Mouse (Mus musculus) embryonic facial prominence, embryonic 11.5 days (tissue): ENCODE measurements around the gene Sdf2. TPM values are rescaled to one million over a fixed set of nuclear protein-coding genes. Genes with fewer than 3 reads are reported as not detected.
A peak's percentile ranks its signal among the peaks of the same experiment; 100 is the strongest.

Source experiments
- ATAC-seq: fragments of 200-750 bp; cut with Nextera tagmentation; replicated peaks from 2 replicates; pipeline ENCODE4 v1.8.0; 2017; ENCODE audit warnings: low read depth; ENCODE audit not compliant: insufficient number of reproducible peaks, low FRiP score, low TSS enrichment
- DNase-seq: peaks from one replicate; pipeline ENCODE4 v3.0.0-alpha.2; 2015; ENCODE audit warnings: low spot score
- H3K27ac ChIP-seq: fragments of 300-500 bp; sonication (generic); replicated peaks from 2 replicates; pipeline ENCODE4 v1.5.1; 2014; ENCODE audit warnings: mild to moderate bottlenecking, low read depth, low read length, control low read depth
- H3K27me3 ChIP-seq: fragments of 300-500 bp; sonication (generic); 2 replicates; pipeline ENCODE4 v1.6.1; 2014; ENCODE audit warnings: mild to moderate bottlenecking, low read length, moderate library complexity, mixed read lengths; ENCODE audit not compliant: control insufficient read depth, insufficient read depth
- H3K36me3 ChIP-seq: fragments of 300-500 bp; sonication (generic); replicated peaks from 2 replicates; pipeline ENCODE4 v1.6.1; 2014; ENCODE audit warnings: low read depth, mild to moderate bottlenecking, low read length, moderate library complexity, mixed read lengths; ENCODE audit not compliant: control insufficient read depth, insufficient read depth
- H3K4me1 ChIP-seq: fragments of 300-500 bp; sonication (generic); 2 replicates; pipeline ENCODE4 v1.6.1; 2014; ENCODE audit warnings: low read length, mixed read lengths; ENCODE audit not compliant: control insufficient read depth, insufficient read depth
- H3K4me2 ChIP-seq: fragments of 300-500 bp; sonication (generic); 2 replicates; pipeline ENCODE4 v1.6.1; 2014; ENCODE audit warnings: low read depth, mild to moderate bottlenecking, control low read depth, low read length, moderate library complexity
- H3K4me3 ChIP-seq: fragments of 300-500 bp; sonication (generic); 2 replicates; pipeline ENCODE4 v1.5.1; 2014; ENCODE audit warnings: low read depth, low read length, control low read depth
- H3K9ac ChIP-seq: fragments of 300-500 bp; sonication (generic); replicated peaks from 2 replicates; pipeline ENCODE4 v1.6.1; 2014; ENCODE audit warnings: mild to moderate bottlenecking, control low read depth, low read length
- H3K9me3 ChIP-seq: fragments of 300-500 bp; sonication (generic); replicated peaks from 2 replicates; pipeline ENCODE4 v1.6.1; 2016; ENCODE audit warnings: mild to moderate bottlenecking, low read length, inconsistent platforms, mixed read lengths; ENCODE audit not compliant: control insufficient read depth
- WGBS: fragments of 180-500 bp; shearing (Covaris S2); extraction: QIAGEN DNeasy Blood & Tissue Kit; methylation state at CpG from one replicate; pipeline ENCODE4 v1.1.7; 2014; 5-methylcytosine and 5-hydroxymethylcytosine counted together
- polyA plus RNA-seq: library from polyadenylated mRNA; unstranded; fragments of >200 nt; fragmentation: Nextera tagmentation; extraction: Ambion mirVana; gene quantifications from 2 replicates; pipeline ENCODE4 v1.2.1, GENCODE M21; 2014

The Sdf2 gene
- polyA plus RNA-seq, 1 experiment from 2014 or later: 47.3 TPM

- Histone ChIP-seq H3K27me3 (no peaks in the 10 kb centered on the region), H3K9me3 (no peaks in the 10 kb centered on the region), H3K27ac (no peak overlapping the region), H3K4me2 (peak overlapping the region; percentile 68), H3K9ac (peak overlapping the region; percentile 52), H3K4me3 (peak overlapping the region; percentile 85), H3K4me1 (no peaks in the 10 kb centered on the region), H3K36me3 (peaks cover 10% of the 10 kb centered on the region)
- ATAC-seq (peak; percentile 75), DNase-seq (no peak)
- WGBS: 67% methylated on average over 7 of the region's 7 CpGs
Observed at GRCm38 (mm10) chr11:78300917-78301316, 55.4 kb downstream of the Sdf2 start.

- peak; percentile 99 for ATAC-seq
- H3K9me3 ChIP-seq: no peaks in the 10 kb centered on the region
- 0% methylated on average over 49 of the region's 49 CpGs for WGBS
Observed at GRCm38 (mm10) chr11:78301357-78302084, 56.0 kb downstream of the Sdf2 start, which contains the start of gene Spag5. Gene Spag5, plus strand, starts transcription at chr11:78301529.

More at GRCm38 (mm10) chr11:78301357-78302084, 56.0 kb downstream of the Sdf2 start, which contains the start of gene Spag5:
- peak within 1 kb of the TSS; percentile 85 for H3K4me3 ChIP-seq
- H3K36me3 ChIP-seq: peaks cover 10% of the 10 kb centered on the region
- H3K4me1 ChIP-seq: no peaks in the 10 kb centered on the region
- H3K27ac ChIP-seq: no peak within 1 kb of the TSS; the same call in 1 of the 2 replicates
- peak; percentile 96 for DNase-seq
- H3K9ac ChIP-seq: peak within 1 kb of the TSS; percentile 83
- H3K27me3 ChIP-seq: no peaks in the 10 kb centered on the region
- peak within 1 kb of the TSS; percentile 68 for H3K4me2 ChIP-seq

Other genes with a start within 250 kb of the Sdf2 start
- 17.3 and 19.5 TPM in 2 replicates for gene Dhrs13, start 213.5 kb upstream of the Sdf2 start, polyA plus RNA-seq
- gene Flot2, start 207.8 kb upstream of the Sdf2 start, polyA plus RNA-seq: 40.4 and 45.7 TPM in 2 replicates
- 37.5 and 44.6 TPM in 2 replicates for gene Eral1, start 165.4 kb upstream of the Sdf2 start, polyA plus RNA-seq
- 19.0 and 22.8 TPM in 2 replicates for gene Fam222b, start 151.1 kb upstream of the Sdf2 start, polyA plus RNA-seq
- gene Traf4, start 80.2 kb upstream of the Sdf2 start, polyA plus RNA-seq: 84.9 and 91.8 TPM in 2 replicates
- gene Nek8, start 69.1 kb upstream of the Sdf2 start, polyA plus RNA-seq: 8.6 and 8.9 TPM in 2 replicates
- 8.9 and 10.9 TPM in 2 replicates for gene Tlcd1, start 69.0 kb upstream of the Sdf2 start, polyA plus RNA-seq
- gene Rpl23a, start 62.2 kb upstream of the Sdf2 start, polyA plus RNA-seq: 1,340 and 1,370 TPM in 2 replicates
- gene Rab34, start 57.3 kb upstream of the Sdf2 start, polyA plus RNA-seq: 139 and 140 TPM in 2 replicates
- gene Proca1, start 52.4 kb upstream of the Sdf2 start, polyA plus RNA-seq: 1.2 and 1.7 TPM in 2 replicates
- gene Supt6, start 241 bp downstream of the Sdf2 start, polyA plus RNA-seq: 24.9 and 27.4 TPM in 2 replicates
- gene 2610507B11Rik, start 16.0 kb downstream of the Sdf2 start, polyA plus RNA-seq: 59.7 and 66.9 TPM in 2 replicates
- gene BC030499, start 45.1 kb downstream of the Sdf2 start, polyA plus RNA-seq: 0.11 TPM in 1 of 2 replicates, not detected in the other
- gene Spag5, start 55.8 kb downstream of the Sdf2 start, polyA plus RNA-seq: 54.8 and 62.0 TPM in 2 replicates
- 2.7 and 4.6 TPM in 2 replicates for gene Aldoc, start 77.2 kb downstream of the Sdf2 start, polyA plus RNA-seq
- 55.4 and 64.0 TPM in 2 replicates for gene Pigs, start 82.7 kb downstream of the Sdf2 start, polyA plus RNA-seq
- gene Unc119, start 97.7 kb downstream of the Sdf2 start, polyA plus RNA-seq: 77.0 and 84.7 TPM in 2 replicates
- 0.14 and 0.50 TPM in 2 replicates for gene Foxn1, start 140.8 kb downstream of the Sdf2 start, polyA plus RNA-seq
- gene Slc13a2, start 176.5 kb downstream of the Sdf2 start, polyA plus RNA-seq: not detected in 2 replicates
- 13.0 and 14.9 TPM in 2 replicates for gene Slc46a1, start 220.0 kb downstream of the Sdf2 start, polyA plus RNA-seq